Mouse (Mus musculus): ENCODE results near the gene Myo15.
"Not testable (repeated sequence)": the region's sequence is repeated elsewhere in the genome, so short reads cannot be mapped to it uniquely, and the experiment has no call there.

Myo15 gene

GRCm38 (mm10) chr11:60548112-60548511 is 79.0 kb downstream of the Myo15 start:
- no peak for DNase-seq (ENCODE audit: low spot score)

GRCm38 (mm10) chr11:60553091-60553490 is 84.0 kb downstream of the Myo15 start:
- no peak for DNase-seq (ENCODE audit: low spot score)

GRCm38 (mm10) chr11:60557675-60558074 is 88.5 kb downstream of the Myo15 start:
- no peak for DNase-seq (ENCODE audit: low spot score)

GRCm38 (mm10) chr11:60559342-60559741 is 90.2 kb downstream of the Myo15 start:
- peak; percentile 64 for DNase-seq (ENCODE audit: low spot score)

- not testable (repeated sequence) for DNase-seq (ENCODE audit: low spot score)
Measured at GRCm38 (mm10) chr11:60574006-60574405, 104.9 kb downstream of the Myo15 start.
